Comparison of ENCODE assay signal across 7 mouse cellular contexts in the genomic region with DNA sequence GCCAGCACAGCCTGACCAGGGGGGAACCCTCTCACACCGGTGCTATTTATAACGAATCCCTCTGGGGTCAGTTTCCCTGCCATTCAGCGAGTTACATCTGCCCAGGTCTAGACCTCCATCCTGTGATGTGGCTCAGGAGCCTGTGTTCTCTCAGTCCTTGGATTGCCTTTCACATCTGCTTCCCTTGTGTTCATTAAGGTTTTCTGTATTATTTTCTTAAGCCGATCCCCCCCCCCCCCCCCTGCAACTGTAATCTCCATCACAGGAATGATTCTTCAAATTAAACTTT. TPM values are rescaled to one million over a fixed set of nuclear protein-coding genes. Genes with fewer than 3 reads are reported as not detected.
DNase-seq lines count a peak whose midpoint lies in the region; ATAC-seq lines count a peak whose summit lies in the region.

No protein-coding gene starts in this region.

- H3K9ac ChIP-seq in midbrain, embryonic 11.5 days (ENCODE audit: low read length): no peak overlapping the region
- H3K9ac ChIP-seq in forebrain, embryonic 14.5 days (ENCODE audit: low read length): 0 out of 2 replicates have a peak overlapping the region, but pooled peaks have one; percentile 10
- H3K9ac ChIP-seq in limb, embryonic 15.5 days: 0 out of 2 replicates have a peak overlapping the region, but pooled peaks have one; percentile 17

- WGBS in midbrain, embryonic 10.5 days: 22% methylated on average over 4 of the region's 4 CpGs
- WGBS in midbrain, embryonic 11.5 days: 18% methylated on average over 4 of the region's 4 CpGs
- WGBS in forebrain, embryonic 14.5 days: 16% methylated on average over 4 of the region's 4 CpGs
- WGBS in limb, embryonic 15.5 days: 10% methylated on average over 4 of the region's 4 CpGs

- ATAC-seq in midbrain, embryonic 11.5 days (ENCODE audit: low FRiP score): no peak
- no peak for ATAC-seq in forebrain, embryonic 14.5 days
- peak; percentile 7; the same call in 1 of the 2 replicates for ATAC-seq in limb, embryonic 15.5 days (ENCODE audit: insufficient number of reproducible peaks, low FRiP score, low TSS enrichment, low read depth)

- no peaks in the 10 kb centered on the region for H3K9me3 ChIP-seq in midbrain, embryonic 10.5 days (replicated peaks)
- no peaks in the 10 kb centered on the region for H3K9me3 ChIP-seq in midbrain, embryonic 11.5 days (ENCODE audit: control insufficient read depth, low read length)
- H3K9me3 ChIP-seq in forebrain, embryonic 14.5 days (replicated peaks; ENCODE audit: control insufficient read depth, low read length): no peaks in the 10 kb centered on the region
- H3K9me3 ChIP-seq in limb, embryonic 15.5 days: no peaks in the 10 kb centered on the region

- no peak for DNase-seq in midbrain, embryonic 10.5 days (ENCODE audit: low spot score)
- DNase-seq in midbrain, embryonic 11.5 days (ENCODE audit: low spot score, missing footprints): no peak
- no peak for DNase-seq in forebrain, embryonic 14.5 days (ENCODE audit: low spot score)
- no peak for DNase-seq in c-Kit-positive CD71-positive TER-119-positive erythroid progenitor cells, embryonic 14.5 days (ENCODE audit: low spot score)
- no peak for DNase-seq in adrenal gland, postnatal 36 days
- no peak for DNase-seq in lung, adult 18-20 months

- H3K4me3 ChIP-seq in midbrain, embryonic 10.5 days: peak overlapping the region; percentile 18; the same call in 1 of the 2 replicates
- H3K4me3 ChIP-seq in midbrain, embryonic 11.5 days (ENCODE audit: low read depth, low read length): no peak overlapping the region
- no peak overlapping the region for H3K4me3 ChIP-seq in forebrain, embryonic 14.5 days (ENCODE audit: low read depth, low read length)
- H3K4me3 ChIP-seq in limb, embryonic 15.5 days: peak overlapping the region; percentile 32

- H3K27me3 ChIP-seq in midbrain, embryonic 10.5 days (ENCODE audit: low read depth, poor library complexity, severe bottlenecking): no peaks in the 10 kb centered on the region
- H3K27me3 ChIP-seq in midbrain, embryonic 11.5 days (ENCODE audit: control insufficient read depth, insufficient read depth, low read length): no peaks in the 10 kb centered on the region
- H3K27me3 ChIP-seq in forebrain, embryonic 14.5 days (replicated peaks; ENCODE audit: control insufficient read depth, insufficient read depth, low read length): no peaks in the 10 kb centered on the region
- no peaks in the 10 kb centered on the region for H3K27me3 ChIP-seq in limb, embryonic 15.5 days

- no peak overlapping the region for H3K4me2 ChIP-seq in midbrain, embryonic 11.5 days
- peak overlapping the region; percentile 26 for H3K4me2 ChIP-seq in forebrain, embryonic 14.5 days (ENCODE audit: low read length)
- H3K4me2 ChIP-seq in limb, embryonic 15.5 days: peak overlapping the region; percentile 51

- 0 out of 2 replicates have a peak overlapping the region, but pooled peaks have one; percentile 39 for H3K27ac ChIP-seq in midbrain, embryonic 10.5 days (replicated peaks)
- H3K27ac ChIP-seq in midbrain, embryonic 11.5 days (ENCODE audit: low read depth, low read length): no peak overlapping the region
- no peak overlapping the region for H3K27ac ChIP-seq in forebrain, embryonic 14.5 days (ENCODE audit: low read depth, low read length)
- H3K27ac ChIP-seq in limb, embryonic 15.5 days: no peak overlapping the region

- H3K4me1 ChIP-seq in midbrain, embryonic 10.5 days: peaks cover 7% of the 10 kb centered on the region; the same call in 1 of the 2 replicates
- no peaks in the 10 kb centered on the region; the same call in 1 of the 2 replicates for H3K4me1 ChIP-seq in midbrain, embryonic 11.5 days (ENCODE audit: control insufficient read depth, insufficient read depth, low read length)
- 0 out of 2 replicates have a peak, but pooled peaks cover 2% of the 10 kb centered on the region for H3K4me1 ChIP-seq in forebrain, embryonic 14.5 days (ENCODE audit: control insufficient read depth, insufficient read depth, low read length)
- peaks cover 11% of the 10 kb centered on the region for H3K4me1 ChIP-seq in limb, embryonic 15.5 days

- no peaks in the 10 kb centered on the region for H3K36me3 ChIP-seq in midbrain, embryonic 10.5 days
- no peaks in the 10 kb centered on the region for H3K36me3 ChIP-seq in midbrain, embryonic 11.5 days (ENCODE audit: control insufficient read depth, insufficient read depth, low read length)
- no peaks in the 10 kb centered on the region for H3K36me3 ChIP-seq in forebrain, embryonic 14.5 days (ENCODE audit: control insufficient read depth, insufficient read depth, low read length)
- H3K36me3 ChIP-seq in limb, embryonic 15.5 days: no peaks in the 10 kb centered on the region

RNA-seq across cellular contexts. Expression of a gene that starts 22.1 kb away (rescaled TPM):
- 78.0 and 81.5 TPM in 2 replicates for polyA plus RNA-seq in midbrain, embryonic 10.5 days (2016; fragmentation: Nextera tagmentation; extraction: Ambion mirVana)
- 95.6 and 101 TPM in 2 replicates for polyA plus RNA-seq in midbrain, embryonic 11.5 days (2014; fragmentation: Nextera tagmentation; extraction: Ambion mirVana)
- 114 and 125 TPM in 2 replicates for polyA plus RNA-seq in forebrain, embryonic 14.5 days (2014; fragmentation: Nextera tagmentation; extraction: Ambion mirVana)
- 74.2 and 87.9 TPM in 2 replicates for polyA plus RNA-seq in limb, embryonic 15.5 days (2015; fragmentation: Nextera tagmentation; extraction: Ambion mirVana)
- 10 to 100 TPM; 34.8 to 42.0 TPM for total RNA-seq in adrenal gland, postnatal 36 days (2021)

Comparison
In these comparisons a context has a peak if more than half of its experiments do, and no peak if none do; other contexts are left out.
1. H3K4me3 ChIP-seq: peak in midbrain, embryonic 10.5 days (single experiment) and limb, embryonic 15.5 days (single experiment); none in midbrain, embryonic 11.5 days (single experiment) and forebrain, embryonic 14.5 days (single experiment).